Mouse (Mus musculus): Measurements from ENCODE around the gene Adh6a.

- TF ChIP-seq CTCF (IDR thresholded peaks at IDR 0.05; ENCODE audit: low read depth) (no peak), EP300 (IDR thresholded peaks at IDR 0.05; ENCODE audit: low read depth) (no peak)
Measured at GRCm38 (mm10) chr3:138373920-138374319, 60.8 kb downstream of the Adh6a start.
